Mouse (Mus musculus): ENCODE results near the gene Fopnl.

The Fopnl gene

GRCm38 (mm10) chr16:14360931-14361330 lies 43.7 kb upstream of the Fopnl start:
- Histone ChIP-seq H3K4me3 (replicated peaks; ENCODE audit: low read length) (peak overlapping the region; percentile 89), H3K27me3 (ENCODE audit: insufficient read depth, low read length) (peaks cover 2% of the 10 kb centered on the region; the same call in 1 of the 2 replicates), H3K4me1 (replicated peaks; ENCODE audit: low read depth, low read length) (peaks cover 50% of the 10 kb centered on the region), H3K9me3 (ENCODE audit: low read length) (no peaks in the 10 kb centered on the region), H3K36me3 (ENCODE audit: insufficient read depth, low read length) (peaks cover 3% of the 10 kb centered on the region; the same call in 1 of the 2 replicates)
- no peak for TF ChIP-seq POU5F1 (IDR thresholded peaks at IDR 0.05; ENCODE audit: borderline replicate concordance, low read length)
- TF ChIP-seq NANOG (IDR thresholded peaks at IDR 0.05; ENCODE audit: borderline replicate concordance, low read length), result no peak
- no peak for TF ChIP-seq CTCF (conservative IDR thresholded peaks at IDR 0.05; ENCODE audit: low read length)

GRCm38 (mm10) chr16:14358531-14358930 lies 41.3 kb upstream of the Fopnl start:
- peaks cover under 1% of the 10 kb centered on the region; the same call in 1 of the 2 replicates for H3K36me3 ChIP-seq (ENCODE audit: insufficient read depth, low read length)
- H3K9me3 ChIP-seq (ENCODE audit: low read length), result no peaks in the 10 kb centered on the region
- H3K27me3 ChIP-seq (ENCODE audit: insufficient read depth, low read length), result peaks cover 2% of the 10 kb centered on the region; the same call in 1 of the 2 replicates
- no peak overlapping the region for H3K4me3 ChIP-seq (replicated peaks; ENCODE audit: low read length)
- no peak for TF ChIP-seq CTCF (conservative IDR thresholded peaks at IDR 0.05; ENCODE audit: low read length)
- peaks cover 30% of the 10 kb centered on the region for H3K4me1 ChIP-seq (replicated peaks; ENCODE audit: low read depth, low read length)

GRCm38 (mm10) chr16:14357859-14358258 lies 40.7 kb upstream of the Fopnl start:
- peaks cover 2% of the 10 kb centered on the region; the same call in 1 of the 2 replicates for H3K27me3 ChIP-seq (ENCODE audit: insufficient read depth, low read length)
- no peak for TF ChIP-seq POU5F1 (IDR thresholded peaks at IDR 0.05; ENCODE audit: borderline replicate concordance, low read length)
- no peak for TF ChIP-seq CTCF (conservative IDR thresholded peaks at IDR 0.05; ENCODE audit: low read length)
- TF ChIP-seq NANOG (IDR thresholded peaks at IDR 0.05; ENCODE audit: borderline replicate concordance, low read length), result no peak

GRCm38 (mm10) chr16:14352663-14353062 lies 35.5 kb upstream of the Fopnl start:
- Histone ChIP-seq H3K36me3 (ENCODE audit: insufficient read depth, low read length) (no peaks in the 10 kb centered on the region), H3K27me3 (ENCODE audit: insufficient read depth, low read length) (no peaks in the 10 kb centered on the region), H3K4me3 (replicated peaks; ENCODE audit: low read length) (no peak overlapping the region), H3K4me1 (replicated peaks; ENCODE audit: low read depth, low read length) (peaks cover 23% of the 10 kb centered on the region), H3K9me3 (ENCODE audit: low read length) (no peaks in the 10 kb centered on the region)
- TF ChIP-seq CTCF (conservative IDR thresholded peaks at IDR 0.05; ENCODE audit: low read length) (no peak), NANOG (IDR thresholded peaks at IDR 0.05; ENCODE audit: borderline replicate concordance, low read length) (no peak), POU5F1 (IDR thresholded peaks at IDR 0.05; ENCODE audit: borderline replicate concordance, low read length) (no peak)

More at GRCm38 (mm10) chr16:14357859-14358258, 40.7 kb upstream of the Fopnl start:
- H3K36me3 ChIP-seq (ENCODE audit: insufficient read depth, low read length), result no peaks in the 10 kb centered on the region
- no peak overlapping the region for H3K4me3 ChIP-seq (replicated peaks; ENCODE audit: low read length)
- peaks cover 30% of the 10 kb centered on the region for H3K4me1 ChIP-seq (replicated peaks; ENCODE audit: low read depth, low read length)
- H3K9me3 ChIP-seq (ENCODE audit: low read length), result no peaks in the 10 kb centered on the region

GRCm38 (mm10) chr16:14352234-14352633 lies 35.0 kb upstream of the Fopnl start:
- TF ChIP-seq CTCF (conservative IDR thresholded peaks at IDR 0.05; ENCODE audit: low read length) (no peak), POU5F1 (IDR thresholded peaks at IDR 0.05; ENCODE audit: borderline replicate concordance, low read length) (no peak), NANOG (IDR thresholded peaks at IDR 0.05; ENCODE audit: borderline replicate concordance, low read length) (no peak)

GRCm38 (mm10) chr16:14351571-14351970 lies 34.4 kb upstream of the Fopnl start:
- Histone ChIP-seq H3K9me3 (ENCODE audit: low read length) (no peaks in the 10 kb centered on the region), H3K36me3 (ENCODE audit: insufficient read depth, low read length) (no peaks in the 10 kb centered on the region), H3K27me3 (ENCODE audit: insufficient read depth, low read length) (no peaks in the 10 kb centered on the region), H3K4me3 (replicated peaks; ENCODE audit: low read length) (no peak overlapping the region), H3K4me1 (replicated peaks; ENCODE audit: low read depth, low read length) (peaks cover 21% of the 10 kb centered on the region)
- TF ChIP-seq POU5F1 (IDR thresholded peaks at IDR 0.05; ENCODE audit: borderline replicate concordance, low read length), result no peak
- no peak for TF ChIP-seq CTCF (conservative IDR thresholded peaks at IDR 0.05; ENCODE audit: low read length)
- no peak for TF ChIP-seq NANOG (IDR thresholded peaks at IDR 0.05; ENCODE audit: borderline replicate concordance, low read length)

More at GRCm38 (mm10) chr16:14352234-14352633, 35.0 kb upstream of the Fopnl start:
- H3K27me3 ChIP-seq (ENCODE audit: insufficient read depth, low read length), result no peaks in the 10 kb centered on the region
- H3K9me3 ChIP-seq (ENCODE audit: low read length), result no peaks in the 10 kb centered on the region
- H3K4me3 ChIP-seq (replicated peaks; ENCODE audit: low read length), result no peak overlapping the region
- H3K36me3 ChIP-seq (ENCODE audit: insufficient read depth, low read length), result no peaks in the 10 kb centered on the region
- H3K4me1 ChIP-seq (replicated peaks; ENCODE audit: low read depth, low read length), result peaks cover 21% of the 10 kb centered on the region

- Histone ChIP-seq H3K27me3 (ENCODE audit: insufficient read depth, low read length) (no peaks in the 10 kb centered on the region), H3K4me1 (replicated peaks; ENCODE audit: low read depth, low read length) (peaks cover 3% of the 10 kb centered on the region; the same call in 1 of the 2 replicates), H3K36me3 (ENCODE audit: insufficient read depth, low read length) (no peaks in the 10 kb centered on the region), H3K9me3 (ENCODE audit: low read length) (no peaks in the 10 kb centered on the region; the same call in 1 of the 2 replicates), H3K4me3 (replicated peaks; ENCODE audit: low read length) (no peak overlapping the region)
- TF ChIP-seq NANOG (IDR thresholded peaks at IDR 0.05; ENCODE audit: borderline replicate concordance, low read length), result no peak
These were observed 27.8 kb upstream of the Fopnl start for GRCm38 (mm10) chr16:14344967-14345366.

GRCm38 (mm10) chr16:14328156-14328555 lies 11.0 kb upstream of the Fopnl start:
- Histone ChIP-seq H3K4me1 (replicated peaks; ENCODE audit: low read depth, low read length) (no peaks in the 10 kb centered on the region), H3K27me3 (ENCODE audit: insufficient read depth, low read length) (peaks cover 6% of the 10 kb centered on the region; the same call in 1 of the 2 replicates), H3K4me3 (replicated peaks; ENCODE audit: low read length) (no peak overlapping the region), H3K36me3 (ENCODE audit: insufficient read depth, low read length) (no peaks in the 10 kb centered on the region), H3K9me3 (ENCODE audit: low read length) (no peaks in the 10 kb centered on the region)
- TF ChIP-seq CTCF (conservative IDR thresholded peaks at IDR 0.05; ENCODE audit: low read length) (no peak), NANOG (IDR thresholded peaks at IDR 0.05; ENCODE audit: borderline replicate concordance, low read length) (no peak), POU5F1 (IDR thresholded peaks at IDR 0.05; ENCODE audit: borderline replicate concordance, low read length) (no peak)

- Histone ChIP-seq H3K9me3 (ENCODE audit: low read length) (no peaks in the 10 kb centered on the region), H3K27me3 (ENCODE audit: insufficient read depth, low read length) (peaks cover 8% of the 10 kb centered on the region; the same call in 1 of the 2 replicates), H3K4me3 (replicated peaks; ENCODE audit: low read length) (no peak overlapping the region), H3K36me3 (ENCODE audit: insufficient read depth, low read length) (no peaks in the 10 kb centered on the region; the same call in 1 of the 2 replicates), H3K4me1 (replicated peaks; ENCODE audit: low read depth, low read length) (peaks cover 22% of the 10 kb centered on the region)
- TF ChIP-seq CTCF (conservative IDR thresholded peaks at IDR 0.05; ENCODE audit: low read length) (no peak), POU5F1 (IDR thresholded peaks at IDR 0.05; ENCODE audit: borderline replicate concordance, low read length) (no peak), NANOG (IDR thresholded peaks at IDR 0.05; ENCODE audit: borderline replicate concordance, low read length) (no peak)
These were observed 3.3 kb upstream of the Fopnl start for GRCm38 (mm10) chr16:14320494-14320893.
